Mouse (Mus musculus) embryonic facial prominence, embryonic 10.5 days (tissue): ENCODE measurements around the gene Hoxb2. TPM values are rescaled to one million over a fixed set of nuclear protein-coding genes. Genes with fewer than 3 reads are reported as not detected.

ENCODE experiments used
- microRNA counts: library from miRNA; unstranded; fragments of <30 nt; microRNA quantifications from one replicate; lab custom pipeline; 2017
- microRNA-seq: library from miRNA; unstranded; fragments of <30 nt; microRNA quantifications from one replicate; pipeline ENCODE4, GENCODE M21; 2017
- polyA plus RNA-seq: library from polyadenylated mRNA; unstranded; fragments of >200 nt; fragmentation: Nextera tagmentation; extraction: Ambion mirVana; gene quantifications from 2 replicates; pipeline ENCODE4 v1.2.1, GENCODE M21; 2016

The Hoxb2 gene
- polyA plus RNA-seq, 1 experiment from 2014 or later, result 5.8 TPM

MicroRNA genes within 50 kb of the gene (microRNA counts, 519-probe panel; counts per million panel counts)
- 188 counts per million, percentile 57 among the panel's probes with 10 or more counts for microRNA mmu-miR-10a (lab: Ali Mortazavi, UCI)

Small RNA genes lying within 50 kb of the gene (microRNA-seq; reads per million reads assigned to microRNA genes)
- 372 reads per million, percentile 65 among the genes with 10 or more reads in this experiment for gene Mir10a

Other genes starting within 250 kb of the Hoxb2 start
- not detected in 2 replicates for gene Calcoco2, start 238.6 kb upstream of the Hoxb2 start, polyA plus RNA-seq
- gene Ttll6, start 216.7 kb upstream of the Hoxb2 start, polyA plus RNA-seq, result not detected in 2 replicates
- gene Hoxb13, start 156.2 kb upstream of the Hoxb2 start, polyA plus RNA-seq, result not detected in 2 replicates
- gene Hoxb9, start 79.1 kb upstream of the Hoxb2 start, polyA plus RNA-seq, result not detected in 2 replicates
- gene Hoxb8, start 68.6 kb upstream of the Hoxb2 start, polyA plus RNA-seq, result not detected in 2 replicates
- not detected in 2 replicates for gene Hoxb7, start 63.9 kb upstream of the Hoxb2 start, polyA plus RNA-seq
- gene Hoxb6, start 58.0 kb upstream of the Hoxb2 start, polyA plus RNA-seq, result 0.15 TPM in 1 of 2 replicates, not detected in the other
- 0.07 and 0.28 TPM in 2 replicates for gene Hoxb5, start 47.2 kb upstream of the Hoxb2 start, polyA plus RNA-seq
- gene Hoxb4, start 32.3 kb upstream of the Hoxb2 start, polyA plus RNA-seq, result 0.09 and 0.23 TPM in 2 replicates
- gene Hoxb3, start 27.2 kb upstream of the Hoxb2 start, polyA plus RNA-seq, result 0.69 and 3.4 TPM in 2 replicates
- gene Hoxb1, start 15.2 kb downstream of the Hoxb2 start, polyA plus RNA-seq, result 1.2 and 7.1 TPM in 2 replicates
- gene Skap1, start 114.1 kb downstream of the Hoxb2 start, polyA plus RNA-seq, result 0.19 and 0.46 TPM in 2 replicates